Mouse (Mus musculus) layer of hippocampus, adult 8-10 months (tissue): ENCODE measurements at regions not wholly inside any gene's neighbourhood (a gene's known extent, or its start where the extent isn't known, plus 50 kb on each side); places are given as distances from the start of the nearest gene placed in this dataset.
A peak's percentile ranks its signal among the peaks of the same experiment; 100 is the strongest.

ENCODE experiments used
- DNase-seq, 2 experiments: peaks; one replicate each; pipeline ENCODE4 v3.0.0; 2022; ENCODE audit warnings: low spot score in 2 of 2

DNA sequence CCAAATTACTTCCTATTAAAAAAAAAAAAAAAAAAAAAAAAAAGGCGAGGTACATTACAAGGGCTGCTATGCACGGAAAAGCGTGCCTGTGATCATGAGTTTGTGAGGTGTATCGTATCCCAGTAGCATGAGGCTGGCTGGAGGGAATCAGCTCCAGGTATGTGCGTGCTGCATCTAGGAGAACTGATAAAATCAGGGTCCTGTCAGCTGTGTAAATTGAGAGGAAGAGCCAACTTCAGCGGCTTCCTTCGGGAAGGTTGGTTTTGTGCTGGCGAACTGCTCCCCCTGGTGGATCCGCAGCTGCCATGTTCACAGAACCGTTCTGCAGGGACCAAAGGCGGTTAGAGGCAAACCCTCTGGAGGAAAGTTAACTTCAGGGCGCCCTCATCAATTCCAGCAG is 60.8 kb upstream of the Gm10295 start:
- DNase-seq, result peak; percentile 52 to 78

- DNase-seq, result no peak
Observed at GRCm38 (mm10) chr7:71411293-71412011, 60.2 kb upstream of the Gm10295 start.

- no peak for DNase-seq
Observed at GRCm38 (mm10) chr7:71409903-71410302, 58.6 kb upstream of the Gm10295 start.

DNA sequence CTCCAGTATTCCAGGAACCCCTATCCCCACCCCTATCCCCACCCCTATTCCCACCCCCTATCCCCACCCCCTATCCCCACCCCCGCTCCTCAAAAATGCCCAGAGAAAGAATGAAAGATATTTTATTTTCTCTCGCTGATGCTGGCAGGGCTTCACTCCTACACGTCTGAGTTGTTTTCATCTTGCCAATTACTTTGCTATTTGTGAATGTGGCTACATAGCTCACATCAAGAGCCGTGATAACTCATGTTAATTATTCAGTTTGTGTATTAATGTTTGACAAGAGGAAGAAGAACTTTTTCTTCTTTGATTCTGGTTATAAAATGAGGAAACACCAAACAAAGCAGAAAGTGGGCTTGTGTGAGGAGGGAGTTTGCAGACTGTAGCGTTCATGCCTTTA is 57.8 kb upstream of the Gm10295 start:
- DNase-seq, result no peak

DNA sequence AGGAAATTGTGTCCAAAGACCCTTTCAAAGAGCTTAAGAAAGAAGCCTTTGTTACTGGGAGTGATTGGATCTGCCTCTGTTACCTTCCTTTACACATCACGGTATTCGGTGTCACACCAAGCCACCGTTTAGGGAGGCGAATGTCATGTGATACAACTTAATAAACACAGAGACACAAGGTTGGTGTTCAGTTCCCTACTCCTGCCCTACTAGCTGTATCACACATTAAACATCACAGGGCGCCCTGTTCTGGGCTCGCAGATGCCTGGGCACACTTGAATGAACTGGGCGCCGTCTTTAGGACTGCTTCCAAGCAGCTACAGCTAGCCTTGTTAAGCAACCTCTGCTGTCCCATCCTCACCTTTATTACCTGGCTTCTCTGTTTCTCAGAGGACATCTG is 55.0 kb upstream of the Gm10295 start:
- DNase-seq, result no peak
